8 mouse cellular contexts compared by ENCODE assay signal in genomic region chr7:35754033-35754885, GRCm38 (mm10). TPM values are rescaled to one million over a fixed set of nuclear protein-coding genes. Genes with fewer than 3 reads are reported as not detected.
DNase-seq lines count a peak whose midpoint lies in the region; ATAC-seq lines count a peak whose summit lies in the region.

Dpy19l3 (minus strand) TSS chr7:35754454.

- H3K4me1 ChIP-seq in hindbrain, embryonic 12.5 days: peaks cover 16% of the 10 kb centered on the region

- DNase-seq in R1 (ENCODE audit: low read depth, low spot score): peak; percentile 91
- DNase-seq in cerebellum, postnatal 10 days: peak; percentile 96 to 97
- DNase-seq in frontal cortex, postnatal 10 days (ENCODE audit: low spot score in 2 of 2): peak; percentile 83 to 89
- DNase-seq in layer of hippocampus, postnatal 25 days (ENCODE audit: extremely low spot score in 1 of 2, low spot score in 1 of 2): peak; percentile 87 to 92
- peak; percentile 89 for DNase-seq in lung, postnatal 14 days
- peak; percentile 50 for DNase-seq in retina, adult 2 months (ENCODE audit: low read depth, low spot score)
- DNase-seq in thymus, postnatal 36 days: peak; percentile 95 to 97

- H3K27me3 ChIP-seq in hindbrain, embryonic 12.5 days: no peaks in the 10 kb centered on the region

- under 1% methylated on average over 70 of the region's 70 CpGs for WGBS in hindbrain, embryonic 12.5 days

- H3K9ac ChIP-seq in hindbrain, embryonic 12.5 days: peak within 1 kb of the TSS; percentile 83

- H3K27ac ChIP-seq in hindbrain, embryonic 12.5 days: peak within 1 kb of the TSS; percentile 74

- peak within 1 kb of the TSS; percentile 91 for H3K4me3 ChIP-seq in hindbrain, embryonic 12.5 days

- peak; percentile 97 for ATAC-seq in hindbrain, embryonic 12.5 days (ENCODE audit: low FRiP score)

- peaks cover 18% of the 10 kb centered on the region for H3K36me3 ChIP-seq in hindbrain, embryonic 12.5 days

- H3K9me3 ChIP-seq in hindbrain, embryonic 12.5 days (replicated peaks): no peaks in the 10 kb centered on the region

- peak within 1 kb of the TSS; percentile 96 for H3K4me2 ChIP-seq in hindbrain, embryonic 12.5 days (replicated peaks)

RNA-seq across cellular contexts. Expression of gene Dpy19l3, which starts in this region (rescaled TPM):
- polyA plus RNA-seq in hindbrain, embryonic 12.5 days (2016; fragmentation: Nextera tagmentation; extraction: Ambion mirVana): 38.9 and 40.8 TPM in 2 replicates
- total RNA-seq in layer of hippocampus, postnatal 25 days (2021): 10 to 100 TPM; 78.7 to 87.5 TPM

Comparison
In these comparisons a context has a peak if more than half of its experiments do, and no peak if none do; other contexts are left out.
1. Peak in every context shown above with its lines: DNase-seq, ATAC-seq, H3K4me3 ChIP-seq and H3K27ac ChIP-seq.